In the genomic region with DNA sequence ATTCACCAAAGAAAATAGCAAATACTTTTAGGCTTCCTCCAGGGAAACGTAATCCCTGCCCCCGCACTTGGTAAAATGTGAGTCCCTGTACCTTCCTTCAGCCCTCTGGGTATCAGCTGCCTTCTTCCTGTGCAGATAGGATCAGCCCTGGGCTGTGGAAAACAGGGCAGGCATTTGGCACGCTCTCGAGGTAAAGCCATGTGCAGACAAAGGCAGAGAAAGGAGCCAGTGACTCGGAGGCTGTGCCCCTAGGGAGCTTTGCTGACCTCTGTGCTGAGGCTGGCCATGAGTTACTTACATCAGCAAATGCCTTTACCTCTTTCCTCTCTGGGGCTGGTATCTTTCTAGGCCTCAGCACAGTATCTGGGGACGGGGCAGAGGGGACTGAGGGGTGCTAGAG, we compare ENCODE assay signal across 9 mouse cellular contexts. TPM values are rescaled to one million over a fixed set of nuclear protein-coding genes. Genes with fewer than 3 reads are reported as not detected.
DNase-seq lines count a peak whose midpoint lies in the region; ATAC-seq and TF ChIP-seq lines count a peak whose summit lies in the region.
"Had no signal": no experiment of that assay in that cellular context is flagged by ENCODE, and none has a peak within 500 bp of the region (broad histone marks: within the 10 kb centered on the region; RNA-seq: fewer than 3 reads in every experiment).

No protein-coding gene starts in this region.

- no peak overlapping the region for H3K9ac ChIP-seq in embryonic facial prominence, embryonic 13.5 days
- H3K9ac ChIP-seq in hindbrain, embryonic 16.5 days (ENCODE audit: low read depth, low read length) = no peak overlapping the region
- H3K9ac ChIP-seq in midbrain, embryonic 12.5 days (replicated peaks) = 0 out of 2 replicates have a peak overlapping the region, but pooled peaks have one; percentile 8
- H3K9ac ChIP-seq in forebrain, postnatal 0 days = no peak overlapping the region

- TF ChIP-seq POLR2A in lung, adult 2 months (IDR thresholded peaks at IDR 0.05; ENCODE audit: borderline replicate concordance, extremely low read depth, low read depth, low read length) = no peak

- no peak overlapping the region for H3K4me2 ChIP-seq in embryonic facial prominence, embryonic 13.5 days
- H3K4me2 ChIP-seq in hindbrain, embryonic 16.5 days (ENCODE audit: low read length) = no peak overlapping the region
- no peak overlapping the region for H3K4me2 ChIP-seq in midbrain, embryonic 12.5 days (replicated peaks)
- no peak overlapping the region for H3K4me2 ChIP-seq in forebrain, postnatal 0 days (ENCODE audit: low read depth)

- H3K27me3 ChIP-seq in embryonic facial prominence, embryonic 13.5 days = no peaks in the 10 kb centered on the region; the same call in 1 of the 2 replicates
- H3K27me3 ChIP-seq in hindbrain, embryonic 16.5 days (replicated peaks; ENCODE audit: control insufficient read depth, insufficient read depth, low read length) = no peaks in the 10 kb centered on the region
- no peaks in the 10 kb centered on the region for H3K27me3 ChIP-seq in midbrain, embryonic 12.5 days
- H3K27me3 ChIP-seq in forebrain, postnatal 0 days (ENCODE audit: insufficient read depth, low read length) = no peaks in the 10 kb centered on the region

- H3K27ac ChIP-seq in embryonic facial prominence, embryonic 13.5 days = peak overlapping the region; percentile 62; the same call in 1 of the 2 replicates
- H3K27ac ChIP-seq in hindbrain, embryonic 16.5 days (ENCODE audit: low read depth, low read length) = no peak overlapping the region
- peak overlapping the region; percentile 44; the same call in 1 of the 2 replicates for H3K27ac ChIP-seq in midbrain, embryonic 12.5 days (replicated peaks)
- H3K27ac ChIP-seq in forebrain, postnatal 0 days (ENCODE audit: low read depth, low read length) = no peak overlapping the region

- peaks cover 4% of the 10 kb centered on the region; the same call in 1 of the 2 replicates for H3K4me1 ChIP-seq in lung, adult 2 months (ENCODE audit: control insufficient read depth, insufficient read depth, low read length)
- H3K4me1 ChIP-seq in embryonic facial prominence, embryonic 13.5 days = peaks cover 26% of the 10 kb centered on the region
- H3K4me1 ChIP-seq in hindbrain, embryonic 16.5 days (ENCODE audit: control insufficient read depth, insufficient read depth, low read depth, low read length) = peaks cover 17% of the 10 kb centered on the region
- H3K4me1 ChIP-seq in midbrain, embryonic 12.5 days = peaks cover 17% of the 10 kb centered on the region; the same call in 1 of the 2 replicates
- peaks cover 11% of the 10 kb centered on the region; the same call in 1 of the 2 replicates for H3K4me1 ChIP-seq in forebrain, postnatal 0 days (ENCODE audit: insufficient read depth)

- H3K36me3 ChIP-seq in embryonic facial prominence, embryonic 13.5 days = no peaks in the 10 kb centered on the region
- H3K36me3 ChIP-seq in hindbrain, embryonic 16.5 days (ENCODE audit: control insufficient read depth, insufficient read depth, low read length) = no peaks in the 10 kb centered on the region
- no peaks in the 10 kb centered on the region for H3K36me3 ChIP-seq in midbrain, embryonic 12.5 days
- H3K36me3 ChIP-seq in forebrain, postnatal 0 days (ENCODE audit: insufficient read depth) = no peaks in the 10 kb centered on the region
- H3K36me3 ChIP-seq: G1E had no signal

- WGBS in lung, adult 2 months = 49% methylated on average over 6 of the region's 6 CpGs
- 25% methylated on average over 6 of the region's 6 CpGs for WGBS in embryonic facial prominence, embryonic 13.5 days
- WGBS in hindbrain, embryonic 16.5 days = 36% methylated on average over 6 of the region's 6 CpGs
- WGBS in midbrain, embryonic 12.5 days = 27% methylated on average over 6 of the region's 6 CpGs
- WGBS in forebrain, postnatal 0 days = 46% methylated on average over 6 of the region's 6 CpGs

- DNase-seq in lung, adult 18-20 months = peak; percentile 47 to 61
- DNase-seq in lung, adult 2 months = no peak
- DNase-seq in cerebellum, adult 8-10 months = no peak
- DNase-seq in forebrain, postnatal 0 days = no peak
- no peak for DNase-seq in gastrocnemius, adult 18-20 months (ENCODE audit: low spot score)

- ATAC-seq in embryonic facial prominence, embryonic 13.5 days (ENCODE audit: insufficient number of reproducible peaks, insufficient read depth, low FRiP score, low TSS enrichment, low read depth) = no peak
- ATAC-seq in hindbrain, embryonic 16.5 days = 0 out of 2 replicates have a peak, but pooled peaks have one; percentile 35
- ATAC-seq in midbrain, embryonic 12.5 days (ENCODE audit: low FRiP score, low read depth) = no peak
- ATAC-seq in forebrain, postnatal 0 days = no peak

- H3K9me3 ChIP-seq in embryonic facial prominence, embryonic 13.5 days = no peaks in the 10 kb centered on the region
- no peaks in the 10 kb centered on the region for H3K9me3 ChIP-seq in hindbrain, embryonic 16.5 days (ENCODE audit: control insufficient read depth, low read length)
- no peaks in the 10 kb centered on the region for H3K9me3 ChIP-seq in midbrain, embryonic 12.5 days
- H3K9me3 ChIP-seq in forebrain, postnatal 0 days (ENCODE audit: low read length) = no peaks in the 10 kb centered on the region
- H3K9me3 ChIP-seq: G1E had no signal

- H3K4me3 ChIP-seq in lung, adult 2 months (replicated peaks; ENCODE audit: extremely low read depth, low read depth, low read length) = no peak overlapping the region
- no peak overlapping the region for H3K4me3 ChIP-seq in embryonic facial prominence, embryonic 13.5 days
- no peak overlapping the region for H3K4me3 ChIP-seq in hindbrain, embryonic 16.5 days (ENCODE audit: low read length)
- H3K4me3 ChIP-seq in midbrain, embryonic 12.5 days = no peak overlapping the region
- no peak overlapping the region for H3K4me3 ChIP-seq in forebrain, postnatal 0 days (ENCODE audit: low read depth, low read length)

- TF ChIP-seq CTCF in lung, adult 2 months (IDR thresholded peaks at IDR 0.05; ENCODE audit: insufficient read depth, low read length) = no peak
- TF ChIP-seq CTCF in forebrain, postnatal 0 days (IDR thresholded peaks at IDR 0.05; ENCODE audit: low read depth) = no peak

RNA-seq across cellular contexts. Expression of a gene that starts 4.4 kb away (rescaled TPM):
- polyA plus RNA-seq in lung, adult 2 months (2012; rRNA removed) = 289 and 334 TPM in 2 replicates
- polyA plus RNA-seq in embryonic facial prominence, embryonic 13.5 days (2015; fragmentation: Nextera tagmentation; extraction: Ambion mirVana) = 6.1 and 9.8 TPM in 2 replicates
- 4.6 and 4.7 TPM in 2 replicates for polyA plus RNA-seq in hindbrain, embryonic 16.5 days (2015; fragmentation: Nextera tagmentation; extraction: Ambion mirVana)
- polyA plus RNA-seq in midbrain, embryonic 12.5 days (2016; fragmentation: Nextera tagmentation; extraction: Ambion mirVana) = 0.56 and 0.79 TPM in 2 replicates
- 3.2 and 6.6 TPM in 2 replicates for total RNA-seq in forebrain, postnatal 0 days (2014; rRNA removed)
- 4.2 and 4.6 TPM in 2 replicates for polyA plus RNA-seq in forebrain, postnatal 0 days (2015; fragmentation: Nextera tagmentation; extraction: Ambion mirVana)
- total RNA-seq in gastrocnemius, adult 18-20 months (2021) = under 1 TPM; 0.71 to 0.93 TPM

Comparison
In these comparisons a context has a peak if more than half of its experiments do, and no peak if none do; other contexts are left out.
1. DNase-seq: peak in lung, adult 18-20 months (2 of 2); none in lung, adult 2 months (single experiment), cerebellum, adult 8-10 months (single experiment), forebrain, postnatal 0 days (single experiment) and gastrocnemius, adult 18-20 months (single experiment).
2. H3K27ac ChIP-seq: peak in embryonic facial prominence, embryonic 13.5 days (single experiment) and midbrain, embryonic 12.5 days (single experiment); none in hindbrain, embryonic 16.5 days (single experiment) and forebrain, postnatal 0 days (single experiment).
3. RNA of a gene that starts 4.4 kb away (polyA plus RNA-seq): 289 to 334 TPM in lung, adult 2 months; 6.1 to 9.8 TPM in embryonic facial prominence, embryonic 13.5 days, 4.6 to 4.7 TPM in hindbrain, embryonic 16.5 days, 4.2 to 4.6 TPM in forebrain, postnatal 0 days and 0.56 to 0.79 TPM in midbrain, embryonic 12.5 days; every median in the first group is over 10 times any median in the second.